Mouse (Mus musculus) adrenal gland, postnatal 4 days (tissue): Measurements from ENCODE around the gene Olfr155. TPM values are rescaled to one million over a fixed set of nuclear protein-coding genes. Genes with fewer than 3 reads are reported as not detected.

Experiments
- DNase-seq, 2 experiments: peaks; one replicate each; pipeline ENCODE4 v3.0.0; 2021 to 2022; ENCODE audit warnings: low spot score in 2 of 2, mixed read lengths in 2 of 2
- total RNA-seq, 2 experiments: library from RNA; stranded (reverse); gene quantifications; 2 replicates each; pipeline ENCODE4 v1.2.3; 2021

The Olfr155 gene
- total RNA-seq, 2 experiments from 2014 or later: not detected

DNA sequence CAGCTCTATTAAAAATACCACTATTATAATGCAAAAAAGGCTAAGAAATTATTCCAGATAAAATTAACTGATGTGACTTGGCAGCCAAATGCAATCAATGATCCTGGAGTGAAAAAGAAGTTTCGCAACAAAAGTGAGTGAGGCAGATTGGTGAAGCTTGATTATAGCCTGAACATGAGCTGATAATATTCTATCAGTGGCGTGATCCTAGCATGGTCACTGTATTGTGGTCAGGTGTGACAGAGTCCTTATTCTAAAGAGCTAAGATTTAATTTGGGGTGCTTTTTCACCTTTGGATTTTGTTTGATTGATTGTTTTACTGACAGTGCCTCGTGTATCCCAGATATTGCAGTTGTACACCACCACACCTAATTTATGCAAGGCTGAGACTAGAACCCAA is 39.9 kb downstream of the Olfr155 start:
- no peak for DNase-seq

GRCm38 (mm10) chr4:43897209-43897608 is 45.8 kb downstream of the Olfr155 start:
- DNase-seq: no peak

DNA sequence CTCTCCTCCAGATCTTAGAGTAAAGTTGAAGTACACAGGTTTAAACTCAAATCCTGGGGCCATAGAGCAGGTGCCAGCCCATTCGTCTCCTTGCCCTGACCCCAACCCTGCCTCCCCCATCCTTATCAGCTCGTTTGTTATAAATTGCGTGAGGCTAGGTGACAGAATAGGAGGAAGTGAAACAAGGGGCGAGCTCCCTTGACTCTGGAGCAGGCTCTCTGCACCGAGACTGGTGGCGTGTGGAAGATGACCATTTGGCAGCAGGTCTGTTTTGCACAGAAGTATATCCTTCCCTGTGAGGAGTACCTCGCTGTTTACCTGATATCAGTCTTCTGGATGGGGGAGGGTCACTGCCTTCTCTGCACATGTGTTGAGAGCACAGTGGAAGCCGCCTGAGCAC is 47.8 kb downstream of the Olfr155 start:
- no peak for DNase-seq

DNA sequence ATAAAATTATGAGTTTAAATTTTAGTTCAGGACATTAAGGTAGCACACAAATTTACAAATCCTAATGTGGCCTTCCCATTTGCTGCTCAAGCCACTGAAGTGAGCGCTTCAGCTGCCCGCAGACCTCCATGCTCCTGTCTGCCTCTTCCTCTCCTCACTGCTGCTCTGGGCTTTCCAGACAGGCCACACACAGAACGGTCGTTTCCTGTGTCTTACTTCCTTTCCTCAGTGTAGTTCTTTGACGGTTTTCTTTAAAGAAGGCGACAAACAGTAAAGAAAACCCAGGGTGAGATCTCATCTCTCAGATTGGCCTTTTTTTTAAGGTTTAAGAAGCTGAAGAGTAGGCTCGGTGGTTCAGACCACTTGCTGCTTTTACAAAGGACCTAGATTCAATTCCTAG is 52.3 kb downstream of the Olfr155 start:
- DNase-seq: no peak

- peak in 1 of 2 experiments; percentile 13 for DNase-seq
Observed at GRCm38 (mm10) chr4:43906443-43906842, 55.1 kb downstream of the Olfr155 start.

Other genes starting within 250 kb of the Olfr155 start
- 10 to 100 TPM; 43.0 to 47.5 TPM for gene Npr2, start 219.6 kb upstream of the Olfr155 start, total RNA-seq
- gene Spag8, start 198.0 kb upstream of the Olfr155 start, total RNA-seq: 1 to 10 TPM; 1.2 to 1.4 TPM
- gene Hint2, start 195.1 kb upstream of the Olfr155 start, total RNA-seq: 10 to 100 TPM; 76.5 to 83.8 TPM
- gene Tmem8b, start 182.6 kb upstream of the Olfr155 start, total RNA-seq: 10 to 100 TPM; 11.3 to 11.6 TPM
- under 1 TPM; 0.31 to 0.62 TPM for gene Fam221b, start 182.4 kb upstream of the Olfr155 start, total RNA-seq
- gene Olfr70, start 150.8 kb upstream of the Olfr155 start, total RNA-seq: not detected
- gene Olfr71, start 141.3 kb upstream of the Olfr155 start, total RNA-seq: not detected
- 1 to 10 TPM; 2.4 to 3.6 TPM for gene Hrct1, start 124.4 kb upstream of the Olfr155 start, total RNA-seq
- 1 to 10 TPM; 1.4 to 2.0 TPM for gene Spaar, start 121.5 kb upstream of the Olfr155 start, total RNA-seq
- gene Olfr159, start 80.6 kb upstream of the Olfr155 start, total RNA-seq: not detected
- not detected for gene Olfr156, start 27.7 kb upstream of the Olfr155 start, total RNA-seq
- gene Olfr157, start 11.4 kb upstream of the Olfr155 start, total RNA-seq: not detected
- gene Reck, start 24.0 kb downstream of the Olfr155 start, total RNA-seq: 10 to 100 TPM; 25.6 to 26.6 TPM
- 10 to 100 TPM; 14.6 to 18.0 TPM for gene Glipr2, start 105.8 kb downstream of the Olfr155 start, total RNA-seq
- gene Ccin, start 131.9 kb downstream of the Olfr155 start, total RNA-seq: under 1 TPM in 1 of 2 experiments, not detected in 1; 0.20 TPM
- 100 to 1,000 TPM; 202 to 211 TPM for gene Clta, start 152.9 kb downstream of the Olfr155 start, total RNA-seq
- 10 to 100 TPM; 34.8 to 48.5 TPM for gene Gne, start 232.6 kb downstream of the Olfr155 start, total RNA-seq